Mouse (Mus musculus) midbrain, embryonic 14.5 days (tissue): Measurements from ENCODE around the gene Defa2. TPM values are rescaled to one million over a fixed set of nuclear protein-coding genes. Genes with fewer than 3 reads are reported as not detected.
"Not testable (repeated sequence)": the region's sequence is repeated elsewhere in the genome, so short reads cannot be mapped to it uniquely, and the experiment has no call there.

ENCODE experiments used
- ATAC-seq: fragments of 200-750 bp; cut with Nextera tagmentation; 2 replicates; pipeline ENCODE4 v1.8.0; 2017; ENCODE audit warnings: moderate number of reproducible peaks, moderate library complexity; ENCODE audit not compliant: low FRiP score, low TSS enrichment
- DNase-seq: peaks from one replicate; pipeline ENCODE4 v3.0.0-alpha.2; 2015
- H3K27ac ChIP-seq: fragments of 300-500 bp; sonication (generic); replicated peaks from 2 replicates; pipeline ENCODE4 v1.5.1; 2014; ENCODE audit warnings: mild to moderate bottlenecking, low read depth, low read length, moderate library complexity
- H3K27me3 ChIP-seq: fragments of 300-500 bp; sonication (generic); 2 replicates; pipeline ENCODE4 v1.6.1; 2014; ENCODE audit warnings: low read length, control low read depth, mixed read lengths; ENCODE audit not compliant: control insufficient read depth, insufficient read depth
- H3K36me3 ChIP-seq: fragments of 300-500 bp; sonication (generic); 2 replicates; pipeline ENCODE4 v1.6.1; 2014; ENCODE audit warnings: low read length, control low read depth; ENCODE audit not compliant: control insufficient read depth, insufficient read depth
- H3K4me1 ChIP-seq: fragments of 300-500 bp; sonication (generic); 2 replicates; pipeline ENCODE4 v1.6.1; 2014; ENCODE audit warnings: mild to moderate bottlenecking, antibody characterized with exemption, low read length, control low read depth; ENCODE audit not compliant: control insufficient read depth, insufficient read depth
- H3K4me2 ChIP-seq: fragments of 300-500 bp; sonication (generic); 2 replicates; pipeline ENCODE4 v1.6.1; 2014; ENCODE audit warnings: mild to moderate bottlenecking, low read length, moderate library complexity
- H3K4me3 ChIP-seq: fragments of 300-500 bp; sonication (generic); replicated peaks from 2 replicates; pipeline ENCODE4 v1.5.1; 2014; ENCODE audit warnings: low read depth, low read length
- H3K9ac ChIP-seq: fragments of 300-500 bp; sonication (generic); replicated peaks from 2 replicates; pipeline ENCODE4 v1.6.1; 2014; ENCODE audit warnings: mild to moderate bottlenecking, low read length, moderate library complexity
- H3K9me3 ChIP-seq: fragments of 300-500 bp; sonication (generic); 2 replicates; pipeline ENCODE4 v1.6.1; 2016; ENCODE audit warnings: low read length, control low read depth, mixed read lengths; ENCODE audit not compliant: control insufficient read depth
- WGBS: fragments of 180-500 bp; shearing (Covaris S2); extraction: QIAGEN DNeasy Blood & Tissue Kit; methylation state at CpG from one replicate; pipeline ENCODE4 v1.1.7; 2014; 5-methylcytosine and 5-hydroxymethylcytosine counted together
- polyA plus RNA-seq: library from polyadenylated mRNA; unstranded; fragments of >200 nt; fragmentation: Nextera tagmentation; extraction: Ambion mirVana; gene quantifications from 2 replicates; pipeline ENCODE4 v1.2.1, GENCODE M21; 2014

Defa2 gene
- polyA plus RNA-seq = not detected in 2 replicates

DNA sequence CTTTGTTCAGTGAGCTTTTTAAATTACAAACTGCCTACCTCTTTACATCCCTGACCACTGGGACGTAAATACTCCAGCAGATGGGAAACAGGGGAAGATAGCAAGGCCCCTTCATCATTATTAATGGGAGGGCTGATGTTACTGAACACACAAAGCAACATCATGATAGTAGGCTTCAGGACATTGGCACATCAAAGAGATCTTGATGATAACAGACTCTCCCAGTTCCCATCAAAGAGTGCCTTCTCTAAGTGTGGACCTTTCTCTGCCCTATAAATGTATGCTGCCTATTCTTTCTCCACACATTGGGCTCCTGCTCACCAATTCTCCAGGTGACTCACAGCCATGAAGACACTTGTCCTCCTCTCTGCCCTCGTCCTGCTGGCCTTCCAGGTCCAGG, at the start of gene Defa2:
Gene Defa2, plus strand, starts transcription at position 301 of the 400 bp plus-strand sequence.
- H3K4me1 ChIP-seq, H3K27me3 ChIP-seq, DNase-seq, H3K4me2 ChIP-seq, H3K9ac ChIP-seq, ATAC-seq, H3K36me3 ChIP-seq, H3K9me3 ChIP-seq, H3K27ac ChIP-seq, H3K4me3 ChIP-seq: not testable (repeated sequence)
- WGBS = no CpG with 5 or more reads among the region's 2 CpGs

- H3K27me3 ChIP-seq, H3K4me1 ChIP-seq, H3K9me3 ChIP-seq, H3K4me3 ChIP-seq, H3K9ac ChIP-seq, DNase-seq, H3K27ac ChIP-seq, H3K4me2 ChIP-seq, H3K36me3 ChIP-seq, ATAC-seq: not testable (repeated sequence)
- no CpG with 5 or more reads among the region's 2 CpGs for WGBS
Measured at GRCm38 (mm10) chr8:21391511-21391910, 13.2 kb downstream of the Defa2 start, which contains the start of gene Defa33. TSS of gene Defa33 (plus strand) at chr8:21391811.

DNA sequence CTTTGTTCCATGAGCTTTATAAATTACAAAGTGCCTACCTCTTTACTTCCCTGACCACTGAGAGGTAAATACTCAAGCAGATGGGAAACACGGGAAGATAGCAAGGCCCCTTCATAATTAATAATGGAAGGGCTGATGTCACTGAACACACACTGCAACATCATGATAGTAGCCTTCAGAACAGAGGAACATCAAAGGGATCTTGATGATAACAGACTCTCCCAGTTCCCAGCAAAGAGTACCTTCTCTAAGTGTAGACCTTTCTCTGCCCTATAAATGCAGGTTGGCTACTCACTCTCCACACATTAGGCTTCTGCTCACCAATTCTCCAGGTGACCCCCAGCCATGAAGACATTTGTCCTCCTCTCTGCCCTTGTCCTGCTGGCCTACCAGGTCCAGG, 48.8 kb downstream of the Defa2 start, which contains the start of gene Defa36:
Gene Defa36, plus strand, starts transcription at position 301 of the 400 bp plus-strand sequence.
- no CpG with 5 or more reads among the region's 1 CpGs for WGBS
- not testable (repeated sequence) for H3K4me2 ChIP-seq, H3K27me3 ChIP-seq, ATAC-seq, H3K9me3 ChIP-seq, H3K4me1 ChIP-seq, H3K4me3 ChIP-seq, H3K36me3 ChIP-seq, DNase-seq, H3K27ac ChIP-seq, H3K9ac ChIP-seq

Other genes starting within 250 kb of the Defa2 start
- gene Defa30, start 243.9 kb upstream of the Defa2 start, polyA plus RNA-seq = not detected in 2 replicates
- not detected in 2 replicates for gene Defa22, start 216.2 kb upstream of the Defa2 start, polyA plus RNA-seq
- gene Defa31, start 186.9 kb upstream of the Defa2 start, polyA plus RNA-seq = not detected in 2 replicates
- gene Gm15293, start 177.0 kb upstream of the Defa2 start, polyA plus RNA-seq = not detected in 2 replicates
- gene Gm15292, start 128.8 kb upstream of the Defa2 start, polyA plus RNA-seq = not detected in 2 replicates
- not detected in 2 replicates for gene Defa27, start 63.0 kb upstream of the Defa2 start, polyA plus RNA-seq
- not detected in 2 replicates for gene Defa29, start 51.5 kb upstream of the Defa2 start, polyA plus RNA-seq
- gene Defa33, start 13.3 kb downstream of the Defa2 start, polyA plus RNA-seq = not detected in 2 replicates
- gene Defa36, start 48.9 kb downstream of the Defa2 start, polyA plus RNA-seq = not detected in 2 replicates
- not detected in 2 replicates for gene Gm7849, start 78.0 kb downstream of the Defa2 start, polyA plus RNA-seq
- not detected in 2 replicates for gene Defa20, start 130.7 kb downstream of the Defa2 start, polyA plus RNA-seq
- not detected in 2 replicates for gene Defa32, start 150.5 kb downstream of the Defa2 start, polyA plus RNA-seq
- gene Defa37, start 186.9 kb downstream of the Defa2 start, polyA plus RNA-seq = not detected in 2 replicates
- gene Defa28, start 204.5 kb downstream of the Defa2 start, polyA plus RNA-seq = not detected in 2 replicates
- not detected in 2 replicates for gene Gm7861, start 216.0 kb downstream of the Defa2 start, polyA plus RNA-seq
- gene Defa26, start 239.7 kb downstream of the Defa2 start, polyA plus RNA-seq = not detected in 2 replicates